Mouse (Mus musculus): ENCODE measurements around the gene Mien1.

DNA sequence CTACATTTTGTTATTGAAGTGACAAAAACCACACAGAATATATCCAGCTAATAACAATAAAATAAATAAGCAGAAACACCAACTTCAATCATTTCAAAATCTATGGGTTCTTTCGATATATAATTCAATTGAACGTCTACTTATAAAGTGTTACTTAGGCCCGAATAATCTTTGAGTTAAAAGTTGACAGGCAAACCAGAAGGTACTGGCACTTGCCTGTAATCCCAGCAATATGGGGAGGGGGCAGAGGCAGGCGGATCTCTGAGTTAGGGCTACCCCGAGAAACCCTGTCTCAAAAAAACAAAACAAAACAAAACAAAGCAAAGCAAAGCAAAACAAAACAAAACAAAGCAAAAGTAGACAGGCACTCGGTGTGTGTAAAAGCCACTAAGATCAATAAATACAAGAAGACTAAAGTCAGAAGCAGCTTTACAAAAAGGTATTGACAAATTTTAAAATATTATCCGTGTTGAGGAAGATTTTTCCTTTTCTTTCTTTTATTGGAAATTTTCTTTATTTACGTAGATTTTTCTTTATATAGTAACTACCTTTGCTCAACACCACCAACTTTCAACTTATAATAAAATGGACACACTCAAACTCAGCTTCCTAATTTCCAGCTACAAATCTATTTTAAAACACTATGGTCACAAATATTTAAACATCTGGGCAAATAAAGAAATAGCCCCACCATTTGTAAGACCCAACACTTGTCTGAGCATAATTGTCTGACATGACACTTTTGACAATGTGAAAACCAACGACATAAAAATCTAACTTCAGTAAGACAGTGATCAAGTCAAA is 37.0 kb upstream of the Mien1 start:
- TF ChIP-seq CTCF (IDR thresholded peaks at IDR 0.05; ENCODE audit: insufficient read depth, low read length), result no peak
- no peak for TF ChIP-seq POLR2A (IDR thresholded peaks at IDR 0.05; ENCODE audit: borderline replicate concordance, extremely low read depth, low read depth, low read length)

Data from lung, adult 2 months (tissue).